Mouse (Mus musculus) limb, embryonic 14.5 days (tissue): Measurements from ENCODE around the gene Trove2. TPM values are rescaled to one million over a fixed set of nuclear protein-coding genes. Genes with fewer than 3 reads are reported as not detected.

Source experiments
- ATAC-seq: fragments of 200-750 bp; cut with Nextera tagmentation; 2 replicates; pipeline ENCODE4 v1.8.0; 2017; ENCODE audit warnings: low read depth, moderate number of reproducible peaks, moderate TSS enrichment; ENCODE audit not compliant: low FRiP score
- DNase-seq: peaks from one replicate; pipeline ENCODE4 v3.0.0-alpha.2; 2015; ENCODE audit warnings: low spot score
- H3K27ac ChIP-seq: fragments of 300-500 bp; sonication (generic); replicated peaks from 2 replicates; pipeline ENCODE4 v1.5.1; 2014; ENCODE audit warnings: low read depth, mild to moderate bottlenecking, low read length, moderate library complexity, mixed read lengths
- H3K27me3 ChIP-seq: fragments of 300-500 bp; sonication (generic); 2 replicates; pipeline ENCODE4 v1.6.1; 2014; ENCODE audit warnings: low read length, mixed read lengths; ENCODE audit not compliant: control insufficient read depth, insufficient read depth
- H3K36me3 ChIP-seq: fragments of 300-500 bp; sonication (generic); 2 replicates; pipeline ENCODE4 v1.6.1; 2014; ENCODE audit warnings: mild to moderate bottlenecking, low read length, moderate library complexity, mixed read lengths; ENCODE audit not compliant: control insufficient read depth, insufficient read depth
- H3K4me1 ChIP-seq: fragments of 300-500 bp; sonication (generic); 2 replicates; pipeline ENCODE4 v1.6.1; 2014; ENCODE audit warnings: antibody characterized with exemption, low read length, mixed read lengths; ENCODE audit not compliant: control insufficient read depth, insufficient read depth
- H3K4me2 ChIP-seq: fragments of 300-500 bp; sonication (generic); replicated peaks from 2 replicates; pipeline ENCODE4 v1.6.1; 2014; ENCODE audit warnings: low read depth, mild to moderate bottlenecking, low read length, moderate library complexity; ENCODE audit not compliant: severe bottlenecking
- H3K4me3 ChIP-seq: fragments of 300-500 bp; sonication (generic); replicated peaks from 2 replicates; pipeline ENCODE4 v1.5.1; 2014; ENCODE audit warnings: low read length
- H3K9ac ChIP-seq: fragments of 300-500 bp; sonication (generic); 2 replicates; pipeline ENCODE4 v1.6.1; 2014; ENCODE audit warnings: mild to moderate bottlenecking, low read depth, low read length, moderate library complexity; ENCODE audit not compliant: severe bottlenecking
- H3K9me3 ChIP-seq: fragments of 300-500 bp; sonication (generic); 2 replicates; pipeline ENCODE4 v1.6.1; 2016; ENCODE audit warnings: low read length; ENCODE audit not compliant: control insufficient read depth
- POLR2A ChIP-seq: fragments of 200-500 bp; IDR thresholded peaks from 2 replicates; pipeline ENCODE4 v1.8.0; 2012; ENCODE audit warnings: inconsistent platforms, mild to moderate bottlenecking, moderate library complexity, borderline replicate concordance; ENCODE audit not compliant: insufficient read depth, insufficient read length; ENCODE audit errors: extremely low read depth
- WGBS: fragments of 180-500 bp; shearing (Covaris S2); extraction: QIAGEN DNeasy Blood & Tissue Kit; methylation state at CpG from one replicate; pipeline ENCODE4 v1.1.7; 2014; 5-methylcytosine and 5-hydroxymethylcytosine counted together
- polyA plus RNA-seq, 2 experiments: library from polyadenylated mRNA; depleted of rRNA in 1 of 2; stranded (reverse) in 1 of 2; unstranded in 1 of 2; fragments of >200 nt; fragmentation: Nextera tagmentation in 1 of 2; extraction: Ambion mirVana in 1 of 2; gene quantifications; 2 replicates each; pipeline versions ENCODE4 v1.2.1 to v1.2.3; 2012 to 2014

Trove2 gene
- polyA plus RNA-seq, 2 experiments = 7.1 to 18.7 TPM

- H3K4me1 ChIP-seq = peaks cover 3% of the 10 kb centered on the region
- H3K4me3 ChIP-seq = no peak overlapping the region
- no peak for DNase-seq
- H3K4me2 ChIP-seq = no peak overlapping the region
- H3K9ac ChIP-seq = no peak overlapping the region
- H3K36me3 ChIP-seq = peaks cover 14% of the 10 kb centered on the region
- no peaks in the 10 kb centered on the region for H3K9me3 ChIP-seq
- no peak for TF ChIP-seq POLR2A
- 82% methylated on average over 7 of the region's 7 CpGs for WGBS
- H3K27me3 ChIP-seq = no peaks in the 10 kb centered on the region
- no peak for ATAC-seq
- no peak overlapping the region for H3K27ac ChIP-seq
Observed at GRCm38 (mm10) chr1:143773082-143773481, 3.8 kb downstream of the Trove2 start.

DNA sequence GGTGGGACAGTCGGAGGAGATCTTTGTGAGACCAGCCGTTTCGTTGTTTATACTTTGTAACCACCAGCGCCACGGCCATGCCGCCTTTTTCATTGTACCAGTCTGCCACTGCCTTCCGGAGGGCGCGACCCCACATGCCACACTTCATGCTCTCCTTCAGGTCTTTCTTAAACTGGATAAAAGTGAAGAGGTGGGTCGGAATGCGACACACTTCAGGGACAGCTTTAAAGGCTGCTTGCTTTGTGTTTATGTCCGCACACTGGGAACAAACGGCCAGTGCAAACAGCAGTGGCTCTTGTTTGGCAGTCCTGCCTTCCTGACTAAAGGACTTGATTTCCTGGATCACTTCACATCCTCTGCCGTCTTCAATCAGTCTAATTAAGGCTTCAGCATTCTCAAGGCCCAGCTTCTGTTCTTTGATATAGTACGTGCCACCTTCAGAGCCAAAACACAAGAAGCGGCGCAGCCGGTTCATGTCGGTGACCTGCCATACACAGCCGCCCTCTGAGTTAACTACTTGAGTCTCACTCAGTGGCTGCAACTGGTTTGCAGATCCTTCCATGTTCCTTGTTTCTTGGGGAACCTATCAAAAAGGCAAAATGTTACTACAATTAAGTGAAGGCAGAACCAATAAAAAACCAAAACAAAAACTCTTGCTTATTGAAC lies 6.3 kb downstream of the Trove2 start:
- no peaks in the 10 kb centered on the region for H3K27me3 ChIP-seq
- no peak for ATAC-seq
- no peaks in the 10 kb centered on the region for H3K9me3 ChIP-seq
- no peak overlapping the region for H3K27ac ChIP-seq
- no peak overlapping the region for H3K4me2 ChIP-seq
- no peak for DNase-seq
- H3K36me3 ChIP-seq = peaks cover 25% of the 10 kb centered on the region
- peaks cover 2% of the 10 kb centered on the region for H3K4me1 ChIP-seq
- TF ChIP-seq POLR2A = no peak
- 71% methylated on average over 20 of the region's 20 CpGs for WGBS
- no peak overlapping the region for H3K4me3 ChIP-seq
- no peak overlapping the region for H3K9ac ChIP-seq

DNA sequence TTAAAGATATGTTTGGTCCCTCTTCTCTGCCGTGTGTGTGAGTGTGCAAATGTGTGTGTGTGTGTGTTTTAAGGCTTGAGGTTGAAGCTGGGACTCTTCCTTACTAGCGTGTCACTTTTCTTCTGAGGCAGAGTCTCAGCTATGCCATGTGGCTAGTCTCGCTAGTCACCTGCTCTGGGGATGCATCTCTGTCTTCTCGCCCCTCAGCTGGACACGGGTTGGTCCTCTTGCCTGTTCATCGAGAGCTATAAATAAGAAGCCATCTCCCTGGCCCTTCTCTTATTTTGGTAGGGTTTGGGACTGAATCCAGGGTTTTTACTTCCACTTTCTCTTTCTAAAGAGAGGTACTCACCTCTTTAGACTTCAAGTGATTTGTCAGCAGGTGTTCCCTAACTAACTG lies 10.6 kb downstream of the Trove2 start:
- no peaks in the 10 kb centered on the region for H3K4me1 ChIP-seq
- WGBS = 91% methylated on average over 6 of the region's 6 CpGs
- H3K4me3 ChIP-seq = no peak overlapping the region
- no peaks in the 10 kb centered on the region for H3K27me3 ChIP-seq
- no peak for DNase-seq
- no peak overlapping the region for H3K9ac ChIP-seq
- no peak for TF ChIP-seq POLR2A
- H3K36me3 ChIP-seq = peaks cover 38% of the 10 kb centered on the region
- no peak overlapping the region for H3K27ac ChIP-seq
- H3K4me2 ChIP-seq = no peak overlapping the region
- ATAC-seq = no peak
- H3K9me3 ChIP-seq = no peaks in the 10 kb centered on the region

DNA sequence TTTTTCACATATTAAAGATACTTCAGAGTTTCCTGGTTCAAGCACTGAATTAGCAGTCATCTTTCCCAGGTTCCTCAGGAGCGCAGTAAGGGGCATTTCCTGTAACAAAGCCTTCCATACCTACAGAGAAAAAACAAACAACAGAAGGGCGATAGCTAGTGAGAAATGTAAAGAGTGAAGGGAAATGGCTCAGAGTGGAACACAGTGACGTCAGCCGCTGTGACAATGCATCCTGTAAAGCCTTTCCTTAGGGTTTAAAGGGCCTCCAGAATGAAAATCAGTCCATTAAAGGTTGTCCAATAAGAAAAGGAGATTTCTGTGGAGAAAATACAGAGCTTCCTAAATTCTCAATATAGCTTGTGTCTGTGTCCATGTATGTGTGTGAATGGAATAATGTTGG lies 11.1 kb downstream of the Trove2 start:
- Histone ChIP-seq H3K9ac (no peak overlapping the region), H3K4me1 (no peaks in the 10 kb centered on the region), H3K4me2 (no peak overlapping the region), H3K9me3 (no peaks in the 10 kb centered on the region), H3K4me3 (no peak overlapping the region), H3K27me3 (no peaks in the 10 kb centered on the region), H3K27ac (no peak overlapping the region), H3K36me3 (peaks cover 42% of the 10 kb centered on the region)
- 87% methylated on average over 4 of the region's 4 CpGs for WGBS
- ATAC-seq (no peak), DNase-seq (no peak)
- no peak for TF ChIP-seq POLR2A

- Histone ChIP-seq H3K4me2 (no peak overlapping the region), H3K4me1 (no peaks in the 10 kb centered on the region), H3K27me3 (no peaks in the 10 kb centered on the region), H3K4me3 (no peak overlapping the region), H3K9ac (no peak overlapping the region), H3K27ac (no peak overlapping the region), H3K9me3 (no peaks in the 10 kb centered on the region), H3K36me3 (peaks cover 42% of the 10 kb centered on the region)
- no peak for TF ChIP-seq POLR2A
- no peak for DNase-seq
- no peak for ATAC-seq
- 78% methylated on average over 1 of the region's 1 CpGs for WGBS
Observed at GRCm38 (mm10) chr1:143764443-143764842, 12.4 kb downstream of the Trove2 start.
